Mouse (Mus musculus) lung, postnatal 0 days (tissue): ENCODE results near the gene Ccl9.

Experiments used
- CTCF ChIP-seq: IDR thresholded peaks from 2 replicates; pipeline ENCODE4 v1.5.1; 2016; ENCODE audit warnings: antibody characterized with exemption, mild to moderate bottlenecking
- EP300 ChIP-seq: IDR thresholded peaks from 2 replicates; pipeline ENCODE4 v1.6.1; 2016; ENCODE audit warnings: antibody characterized with exemption, mild to moderate bottlenecking, control low read depth

GRCm38 (mm10) chr11:83603399-83603798, 25.0 kb upstream of the Ccl9 start:
- TF ChIP-seq CTCF (no peak), EP300 (no peak)
